Mouse (Mus musculus): ENCODE measurements around the gene Cryz. TPM values are rescaled to one million over a fixed set of nuclear protein-coding genes. Genes with fewer than 3 reads are reported as not detected.
A peak's percentile ranks its signal among the peaks of the same experiment; 100 is the strongest.

The Cryz gene
- polyA plus RNA-seq (2012; rRNA removed) = 7.6 and 8.1 TPM in 2 replicates

GRCm38 (mm10) chr3:154596488-154596933 is at the start of gene Cryz:
Gene Cryz (plus strand): TSS chr3:154596711.
- peak; percentile 93 for DNase-seq (ENCODE audit: low read depth)
- TF ChIP-seq POLR2A (IDR thresholded peaks at IDR 0.05; ENCODE audit: borderline replicate concordance, extremely low read depth, insufficient read depth, insufficient read length, poor library complexity, severe bottlenecking) (peak; percentile 19; the same call in 1 of the 2 replicates), CTCF (IDR thresholded peaks at IDR 0.05; ENCODE audit: borderline replicate concordance, extremely low read depth, insufficient read depth, insufficient read length) (peak; percentile 91)

GRCm38 (mm10) chr3:154547549-154548426 is 48.7 kb upstream of the Cryz start:
- TF ChIP-seq CTCF (IDR thresholded peaks at IDR 0.05; ENCODE audit: borderline replicate concordance, extremely low read depth, insufficient read depth, insufficient read length) (no peak), POLR2A (IDR thresholded peaks at IDR 0.05; ENCODE audit: borderline replicate concordance, extremely low read depth, insufficient read depth, insufficient read length, poor library complexity, severe bottlenecking) (no peak)
- peak; percentile 74 for DNase-seq (ENCODE audit: low read depth)

GRCm38 (mm10) chr3:154548868-154549301 is 47.6 kb upstream of the Cryz start:
- TF ChIP-seq POLR2A (IDR thresholded peaks at IDR 0.05; ENCODE audit: borderline replicate concordance, extremely low read depth, insufficient read depth, insufficient read length, poor library complexity, severe bottlenecking) (no peak), CTCF (IDR thresholded peaks at IDR 0.05; ENCODE audit: borderline replicate concordance, extremely low read depth, insufficient read depth, insufficient read length) (no peak)
- no peak for DNase-seq (ENCODE audit: low read depth)

GRCm38 (mm10) chr3:154550326-154551034 is 46.0 kb upstream of the Cryz start:
- no peak for TF ChIP-seq CTCF (IDR thresholded peaks at IDR 0.05; ENCODE audit: borderline replicate concordance, extremely low read depth, insufficient read depth, insufficient read length)
- no peak for TF ChIP-seq POLR2A (IDR thresholded peaks at IDR 0.05; ENCODE audit: borderline replicate concordance, extremely low read depth, insufficient read depth, insufficient read length, poor library complexity, severe bottlenecking)
- peak; percentile 70 for DNase-seq (ENCODE audit: low read depth)

GRCm38 (mm10) chr3:154551035-154551411 is 45.5 kb upstream of the Cryz start:
- TF ChIP-seq CTCF (IDR thresholded peaks at IDR 0.05; ENCODE audit: borderline replicate concordance, extremely low read depth, insufficient read depth, insufficient read length) = no peak
- no peak for TF ChIP-seq POLR2A (IDR thresholded peaks at IDR 0.05; ENCODE audit: borderline replicate concordance, extremely low read depth, insufficient read depth, insufficient read length, poor library complexity, severe bottlenecking)
- peak; percentile 78 for DNase-seq (ENCODE audit: low read depth)

GRCm38 (mm10) chr3:154562192-154562591 is 34.3 kb upstream of the Cryz start:
- TF ChIP-seq POLR2A (IDR thresholded peaks at IDR 0.05; ENCODE audit: borderline replicate concordance, extremely low read depth, insufficient read depth, insufficient read length, poor library complexity, severe bottlenecking) (no peak), CTCF (IDR thresholded peaks at IDR 0.05; ENCODE audit: borderline replicate concordance, extremely low read depth, insufficient read depth, insufficient read length) (no peak)
- no peak for DNase-seq (ENCODE audit: low read depth)

GRCm38 (mm10) chr3:154565437-154565836 is 31.1 kb upstream of the Cryz start:
- peak; percentile 54 for DNase-seq (ENCODE audit: low read depth)

GRCm38 (mm10) chr3:154570029-154570575 is 26.4 kb upstream of the Cryz start:
- DNase-seq (ENCODE audit: low read depth) = peak; percentile 52
- no peak for TF ChIP-seq CTCF (IDR thresholded peaks at IDR 0.05; ENCODE audit: borderline replicate concordance, extremely low read depth, insufficient read depth, insufficient read length)
- TF ChIP-seq POLR2A (IDR thresholded peaks at IDR 0.05; ENCODE audit: borderline replicate concordance, extremely low read depth, insufficient read depth, insufficient read length, poor library complexity, severe bottlenecking) = no peak

More at GRCm38 (mm10) chr3:154565437-154565836, 31.1 kb upstream of the Cryz start:
- no peak for TF ChIP-seq CTCF (IDR thresholded peaks at IDR 0.05; ENCODE audit: borderline replicate concordance, extremely low read depth, insufficient read depth, insufficient read length)
- no peak for TF ChIP-seq POLR2A (IDR thresholded peaks at IDR 0.05; ENCODE audit: borderline replicate concordance, extremely low read depth, insufficient read depth, insufficient read length, poor library complexity, severe bottlenecking)

- peak; percentile 58 for DNase-seq (ENCODE audit: low read depth)
- no peak for TF ChIP-seq CTCF (IDR thresholded peaks at IDR 0.05; ENCODE audit: borderline replicate concordance, extremely low read depth, insufficient read depth, insufficient read length)
These were observed 25.7 kb upstream of the Cryz start for GRCm38 (mm10) chr3:154570786-154571185.

- TF ChIP-seq CTCF (IDR thresholded peaks at IDR 0.05; ENCODE audit: borderline replicate concordance, extremely low read depth, insufficient read depth, insufficient read length) (peak; percentile 95), POLR2A (IDR thresholded peaks at IDR 0.05; ENCODE audit: borderline replicate concordance, extremely low read depth, insufficient read depth, insufficient read length, poor library complexity, severe bottlenecking) (no peak)
- peak; percentile 93 for DNase-seq (ENCODE audit: low read depth)
These were observed 24.1 kb upstream of the Cryz start for GRCm38 (mm10) chr3:154572341-154572972.

- TF ChIP-seq CTCF (IDR thresholded peaks at IDR 0.05; ENCODE audit: borderline replicate concordance, extremely low read depth, insufficient read depth, insufficient read length) (no peak), POLR2A (IDR thresholded peaks at IDR 0.05; ENCODE audit: borderline replicate concordance, extremely low read depth, insufficient read depth, insufficient read length, poor library complexity, severe bottlenecking) (no peak)
- no peak for DNase-seq (ENCODE audit: low read depth)
These were observed 22.8 kb upstream of the Cryz start for GRCm38 (mm10) chr3:154573666-154574065.

All from brain, embryonic 14.5 days (tissue).